Mouse (Mus musculus): Measurements from ENCODE around the gene Ccdc113. TPM values are rescaled to one million over a fixed set of nuclear protein-coding genes. Genes with fewer than 3 reads are reported as not detected.
A peak's percentile ranks its signal among the peaks of the same experiment; 100 is the strongest.

The Ccdc113 gene
- polyA plus RNA-seq (2011; ENCODE audit: insufficient read length, low read depth, missing spikeins), result not detected in 2 replicates

DNA sequence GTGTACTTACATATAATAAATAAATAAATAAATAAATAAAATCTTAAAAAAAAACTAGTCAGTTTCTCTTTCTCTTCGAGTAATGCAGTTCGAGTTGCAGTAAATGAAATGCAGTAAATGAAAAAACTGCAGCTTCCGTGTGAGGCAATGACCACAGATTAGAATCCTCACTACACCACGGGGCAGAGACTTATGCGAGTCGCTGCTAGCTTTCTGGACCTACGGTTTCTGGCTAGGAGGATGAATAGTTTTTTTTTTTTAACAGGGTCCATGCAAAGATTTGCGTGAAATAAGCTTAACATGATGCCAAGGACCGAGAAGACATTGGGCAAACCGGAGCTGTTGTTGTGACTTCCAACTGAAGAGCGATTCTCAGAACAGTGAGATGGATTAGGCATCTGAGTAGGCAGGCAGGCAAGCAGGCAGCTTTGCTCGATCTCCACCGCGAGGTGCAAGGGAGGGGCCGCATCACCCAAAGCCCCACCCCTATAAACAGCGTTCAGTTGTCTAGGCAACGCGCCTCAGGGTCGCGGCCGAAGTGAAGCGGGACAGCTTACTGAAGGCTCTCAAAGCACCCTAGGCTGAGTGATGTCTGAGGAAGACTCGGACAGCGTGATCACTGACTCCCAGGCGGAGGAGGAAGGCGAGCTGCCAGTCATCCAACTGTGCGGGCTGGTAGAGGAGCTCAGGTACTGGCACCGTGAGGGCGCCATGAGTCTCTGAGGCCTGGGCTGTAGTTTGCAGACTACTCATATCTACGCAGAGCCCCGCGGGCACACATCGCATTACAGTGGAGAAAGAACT is at the start of gene Ccdc113:
Gene Ccdc113, plus strand, starts transcription at position 502 of the 804 bp plus-strand sequence.
- Histone ChIP-seq H3K27ac (ENCODE audit: insufficient read depth, low read length) (no peak within 1 kb of the TSS), H3K4me1 (ENCODE audit: control insufficient read depth, insufficient read depth, low read length) (no peaks in the 10 kb centered on the region), H3K4me3 (ENCODE audit: insufficient read depth, low read length) (peak within 1 kb of the TSS; percentile 40)
- TF ChIP-seq POLR2A (IDR thresholded peaks at IDR 0.05; ENCODE audit: low read depth, low read length) (no peak), CTCF (IDR thresholded peaks at IDR 0.05; ENCODE audit: borderline replicate concordance, insufficient read depth, low read length) (no peak)

DNA sequence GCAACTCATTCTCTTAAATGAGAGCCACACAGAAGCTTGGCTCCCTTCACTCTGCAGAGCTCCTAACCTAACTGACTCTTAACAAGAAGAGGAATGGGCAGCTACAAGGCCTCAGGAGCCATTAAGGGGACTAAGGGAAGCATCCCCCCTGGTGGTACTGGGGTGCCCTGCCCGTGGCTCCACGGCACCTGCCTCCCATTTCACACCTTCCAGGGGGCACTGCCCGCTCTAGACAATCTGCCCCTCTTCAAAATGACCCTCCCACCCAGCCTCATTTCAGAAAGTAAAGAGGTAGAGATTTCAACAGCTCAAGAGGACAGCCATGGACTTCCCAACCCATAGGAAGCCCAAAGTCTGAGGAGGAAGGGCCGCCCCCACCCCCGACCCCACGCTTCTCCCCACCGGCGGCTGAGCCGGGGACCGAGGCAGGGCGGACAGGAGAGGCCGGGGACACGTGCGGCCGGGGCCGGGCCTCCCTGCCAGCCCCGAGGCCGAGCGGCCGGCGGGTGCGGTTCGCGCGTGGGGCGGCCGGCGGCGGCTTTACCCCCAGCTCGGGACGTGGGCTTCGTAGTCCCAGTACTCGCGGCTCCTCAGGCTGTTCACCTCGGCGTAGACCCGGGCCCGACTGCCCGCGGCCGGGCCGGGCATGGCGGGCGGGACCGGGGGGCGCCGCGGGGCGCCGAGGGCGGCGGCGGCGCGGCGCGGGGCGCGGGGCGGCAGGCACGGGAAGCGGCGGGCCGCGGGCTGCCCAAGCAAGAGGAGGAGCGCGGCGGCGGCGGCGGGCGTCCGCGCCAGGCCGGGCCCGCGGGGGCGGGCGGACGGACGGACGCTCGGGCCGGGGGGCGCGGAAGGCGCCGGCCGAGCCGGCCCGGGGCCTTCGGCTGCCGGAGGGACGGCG is 45.8 kb upstream of the Ccdc113 start:
- no peak overlapping the region for H3K27ac ChIP-seq (ENCODE audit: insufficient read depth, low read length)
- peak overlapping the region; percentile 75 for H3K4me3 ChIP-seq (ENCODE audit: insufficient read depth, low read length)
- peaks cover 6% of the 10 kb centered on the region for H3K4me1 ChIP-seq (ENCODE audit: control insufficient read depth, insufficient read depth, low read length)
- no peak for TF ChIP-seq POLR2A (IDR thresholded peaks at IDR 0.05; ENCODE audit: low read depth, low read length)

DNA sequence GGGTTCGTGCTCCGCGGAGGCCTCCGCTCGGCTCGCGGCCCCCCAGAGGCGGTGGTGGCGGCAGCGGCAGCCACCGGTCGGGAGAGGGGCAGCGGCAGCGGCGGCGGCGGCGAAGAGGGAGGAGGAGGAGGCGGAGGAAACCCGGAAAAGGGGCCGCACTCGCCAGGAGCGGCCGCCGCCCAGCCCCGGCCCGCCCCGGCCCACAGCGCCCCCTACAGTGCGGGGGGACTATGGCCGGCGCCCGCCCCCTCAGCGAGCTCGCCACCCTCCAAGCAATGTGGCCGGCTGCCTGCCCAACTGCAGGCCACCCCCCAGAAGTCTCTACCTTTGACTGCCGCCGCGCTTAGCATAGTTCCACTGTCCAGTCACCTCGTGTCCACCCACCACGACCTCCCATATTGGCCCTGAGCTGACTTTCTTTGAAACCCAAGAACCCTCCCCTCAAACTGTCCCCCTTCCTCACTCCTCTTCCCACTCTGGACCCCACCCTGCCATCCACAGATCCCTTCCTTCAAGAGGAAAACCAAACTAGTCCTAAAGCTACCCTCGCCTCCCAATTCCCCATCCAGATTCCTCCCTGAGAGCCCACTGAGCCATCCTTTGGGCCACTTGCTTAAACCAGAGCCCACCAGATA is 45.1 kb upstream of the Ccdc113 start:
- H3K27ac ChIP-seq (ENCODE audit: insufficient read depth, low read length), result no peak overlapping the region

DNA sequence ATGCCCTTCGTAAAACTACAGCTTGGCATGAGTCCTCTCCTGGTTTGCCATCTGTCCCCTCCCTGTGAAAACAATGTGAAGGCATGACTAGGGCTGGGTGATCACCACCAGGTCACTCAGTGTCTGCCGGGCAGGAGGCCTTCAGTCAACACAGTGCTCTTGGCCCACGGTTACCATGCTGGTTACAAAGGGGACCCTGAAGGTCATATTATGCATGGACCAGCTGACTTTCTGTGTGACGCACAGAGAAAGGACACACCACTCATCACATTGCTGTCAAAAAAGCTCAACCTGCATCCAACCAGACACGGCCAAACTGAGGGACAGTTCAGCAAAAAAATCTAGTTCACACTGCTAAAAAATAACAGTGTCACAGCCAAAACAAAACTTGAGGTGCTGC is 43.9 kb upstream of the Ccdc113 start, which contains the start of gene Csnk2a2:
Gene Csnk2a2, minus strand, starts transcription at position 34 of the 400 bp plus-strand sequence.
- Histone ChIP-seq H3K4me3 (ENCODE audit: insufficient read depth, low read length) (peak within 1 kb of the TSS; percentile 10), H3K4me1 (ENCODE audit: control insufficient read depth, insufficient read depth, low read length) (peaks cover 6% of the 10 kb centered on the region), H3K27ac (ENCODE audit: insufficient read depth, low read length) (no peak within 1 kb of the TSS)
- TF ChIP-seq CTCF (IDR thresholded peaks at IDR 0.05; ENCODE audit: borderline replicate concordance, insufficient read depth, low read length), result no peak
- TF ChIP-seq POLR2A (IDR thresholded peaks at IDR 0.05; ENCODE audit: low read depth, low read length), result no peak

More for the DNA sequence above, 45.1 kb upstream of the Ccdc113 start:
- TF ChIP-seq POLR2A (IDR thresholded peaks at IDR 0.05; ENCODE audit: low read depth, low read length) (no peak), CTCF (IDR thresholded peaks at IDR 0.05; ENCODE audit: borderline replicate concordance, insufficient read depth, low read length) (no peak)
- Histone ChIP-seq H3K4me1 (ENCODE audit: control insufficient read depth, insufficient read depth, low read length) (peaks cover 6% of the 10 kb centered on the region), H3K4me3 (ENCODE audit: insufficient read depth, low read length) (peak overlapping the region; percentile 43)

DNA sequence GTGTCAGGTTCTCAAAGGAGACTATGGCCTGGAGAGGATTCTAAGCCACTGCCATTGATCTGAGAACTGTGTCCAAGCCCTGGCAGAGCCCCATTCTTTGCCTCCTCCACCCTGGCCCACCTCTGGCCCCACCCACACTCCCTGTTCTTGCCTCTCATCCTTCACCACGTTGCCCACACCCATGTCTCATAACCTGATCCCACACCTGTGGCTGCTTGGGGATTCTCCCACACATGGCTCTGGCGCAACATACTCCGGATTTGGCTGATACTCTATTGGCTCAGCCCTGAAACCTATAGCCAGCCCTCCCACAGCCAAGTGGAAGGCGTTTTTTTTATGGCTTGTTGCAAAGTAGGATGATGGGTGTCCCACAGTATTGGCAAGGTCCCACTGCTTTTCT is 41.8 kb upstream of the Ccdc113 start:
- no peak overlapping the region for H3K27ac ChIP-seq (ENCODE audit: insufficient read depth, low read length)
- no peak overlapping the region for H3K4me3 ChIP-seq (ENCODE audit: insufficient read depth, low read length)
- TF ChIP-seq CTCF (IDR thresholded peaks at IDR 0.05; ENCODE audit: borderline replicate concordance, insufficient read depth, low read length) (no peak), POLR2A (IDR thresholded peaks at IDR 0.05; ENCODE audit: low read depth, low read length) (no peak)
- H3K4me1 ChIP-seq (ENCODE audit: control insufficient read depth, insufficient read depth, low read length), result peaks cover 6% of the 10 kb centered on the region; the same call in 1 of the 2 replicates

DNA sequence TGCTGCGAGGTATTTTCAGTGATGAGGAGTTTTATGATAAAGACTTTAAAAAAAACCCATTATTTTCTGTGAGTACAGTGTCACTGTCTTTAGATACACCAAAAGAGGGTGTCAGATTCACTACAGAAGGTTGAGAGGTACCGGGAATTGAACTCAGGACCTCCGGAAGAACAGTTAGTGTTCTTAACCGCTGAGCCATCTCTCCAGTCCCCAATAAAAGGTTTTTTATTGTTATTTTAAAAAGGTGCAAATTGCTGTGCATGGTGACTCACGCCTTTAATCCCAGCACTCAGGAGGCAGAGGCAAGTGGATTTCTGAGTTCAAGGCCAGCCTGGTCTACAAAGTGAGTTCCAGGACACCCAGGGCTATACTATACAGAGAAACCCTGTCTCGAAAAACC is 38.4 kb upstream of the Ccdc113 start:
- TF ChIP-seq CTCF (IDR thresholded peaks at IDR 0.05; ENCODE audit: borderline replicate concordance, insufficient read depth, low read length) (no peak), POLR2A (IDR thresholded peaks at IDR 0.05; ENCODE audit: low read depth, low read length) (no peak)
- no peaks in the 10 kb centered on the region for H3K4me1 ChIP-seq (ENCODE audit: control insufficient read depth, insufficient read depth, low read length)
- no peak overlapping the region for H3K27ac ChIP-seq (ENCODE audit: insufficient read depth, low read length)
- no peak overlapping the region for H3K4me3 ChIP-seq (ENCODE audit: insufficient read depth, low read length)

DNA sequence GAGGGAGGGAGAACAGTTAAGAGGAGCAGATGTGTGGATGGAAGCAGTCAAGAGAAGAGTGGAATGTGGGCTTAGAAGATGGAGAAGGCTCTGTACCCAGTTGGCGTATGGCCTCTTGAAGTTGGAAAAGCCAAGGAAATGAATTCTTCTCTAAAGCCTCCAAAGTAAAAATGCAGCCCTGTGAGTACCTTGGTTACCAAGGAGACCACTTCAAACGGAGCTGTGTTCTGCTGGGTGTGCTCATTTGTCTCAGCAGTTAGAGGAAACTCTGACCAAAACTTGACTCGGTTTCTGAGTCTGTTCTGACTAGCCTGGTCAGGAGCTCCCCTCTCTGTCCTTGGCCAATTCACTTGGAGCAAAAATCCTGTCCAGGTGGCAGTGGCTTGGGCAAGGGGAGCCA is 37.5 kb upstream of the Ccdc113 start:
- H3K4me3 ChIP-seq (ENCODE audit: insufficient read depth, low read length), result no peak overlapping the region
- no peak for TF ChIP-seq POLR2A (IDR thresholded peaks at IDR 0.05; ENCODE audit: low read depth, low read length)
- no peak for TF ChIP-seq CTCF (IDR thresholded peaks at IDR 0.05; ENCODE audit: borderline replicate concordance, insufficient read depth, low read length)
- H3K4me1 ChIP-seq (ENCODE audit: control insufficient read depth, insufficient read depth, low read length), result no peaks in the 10 kb centered on the region
- H3K27ac ChIP-seq (ENCODE audit: insufficient read depth, low read length), result no peak overlapping the region

DNA sequence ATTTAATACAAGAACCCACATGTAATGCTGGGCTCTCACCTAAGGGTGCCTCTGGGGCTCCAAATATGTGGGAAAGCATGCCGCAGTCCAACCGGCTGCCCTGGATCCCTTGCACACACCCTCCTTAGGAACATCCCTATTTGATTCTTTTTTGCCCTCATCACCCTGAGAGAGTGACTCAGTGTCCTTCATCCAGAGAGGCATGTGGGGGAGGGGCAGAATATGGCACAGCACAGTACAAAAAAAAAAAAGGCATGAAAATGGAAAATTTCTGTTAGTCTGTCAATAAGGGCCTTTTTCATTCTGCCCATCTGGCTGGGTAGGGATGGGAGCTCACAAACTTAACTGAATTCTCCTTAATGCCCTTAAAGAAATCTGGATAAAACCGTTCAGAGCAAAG is 36.1 kb upstream of the Ccdc113 start:
- H3K4me1 ChIP-seq (ENCODE audit: control insufficient read depth, insufficient read depth, low read length), result no peaks in the 10 kb centered on the region
- H3K27ac ChIP-seq (ENCODE audit: insufficient read depth, low read length), result no peak overlapping the region
- no peak for TF ChIP-seq POLR2A (IDR thresholded peaks at IDR 0.05; ENCODE audit: low read depth, low read length)
- no peak for TF ChIP-seq CTCF (IDR thresholded peaks at IDR 0.05; ENCODE audit: borderline replicate concordance, insufficient read depth, low read length)
- no peak overlapping the region for H3K4me3 ChIP-seq (ENCODE audit: insufficient read depth, low read length)

DNA sequence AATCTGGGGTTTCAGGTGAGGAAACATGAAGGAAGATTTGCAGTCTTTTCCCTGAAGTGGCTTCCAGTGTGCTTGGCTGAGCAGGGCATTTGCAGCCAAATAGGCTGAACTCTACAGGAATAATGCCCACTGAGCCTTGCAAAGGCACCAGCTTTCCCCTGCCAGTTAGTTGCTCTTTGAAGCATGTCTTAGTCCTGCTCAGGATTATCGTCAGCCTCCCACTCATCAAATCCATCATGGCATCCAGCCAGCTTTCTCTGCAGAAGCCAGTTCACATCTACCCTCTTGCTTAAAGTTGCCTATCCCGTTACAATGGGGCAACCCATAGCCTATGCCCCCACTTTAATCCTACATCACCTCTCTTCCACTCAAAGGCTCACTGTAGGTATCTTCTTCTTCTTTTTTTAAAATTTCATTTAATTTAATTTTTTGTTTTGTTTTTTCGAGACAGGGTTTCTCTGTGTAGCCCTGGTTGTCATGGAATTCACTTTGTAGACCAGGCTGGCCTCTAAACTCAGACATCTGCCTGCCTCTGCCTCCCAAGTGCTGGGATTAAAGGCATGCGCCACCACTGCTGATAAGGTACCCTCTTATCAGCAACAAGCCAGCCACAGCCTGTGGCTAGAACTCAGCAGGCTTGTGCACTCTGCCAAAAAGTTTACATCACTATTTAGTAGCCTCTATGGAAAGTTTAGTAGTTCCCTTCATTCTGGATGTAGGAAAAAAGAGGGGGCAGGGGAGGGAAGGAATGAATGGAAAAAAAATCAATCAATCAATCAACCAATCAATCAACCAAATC is 34.4 kb upstream of the Ccdc113 start:
- no peak overlapping the region for H3K4me3 ChIP-seq (ENCODE audit: insufficient read depth, low read length)
- H3K4me1 ChIP-seq (ENCODE audit: control insufficient read depth, insufficient read depth, low read length), result no peaks in the 10 kb centered on the region
- H3K27ac ChIP-seq (ENCODE audit: insufficient read depth, low read length), result no peak overlapping the region
- TF ChIP-seq POLR2A (IDR thresholded peaks at IDR 0.05; ENCODE audit: low read depth, low read length) (no peak), CTCF (IDR thresholded peaks at IDR 0.05; ENCODE audit: borderline replicate concordance, insufficient read depth, low read length) (no peak)

Measured in embryonic fibroblast, embryonic 13.5 days (primary cell).